Mouse (Mus musculus) limb, embryonic 12.5 days (tissue): ENCODE measurements around the gene Bbs9. TPM values are rescaled to one million over a fixed set of nuclear protein-coding genes. Genes with fewer than 3 reads are reported as not detected.
"Not testable (repeated sequence)": the region's sequence is repeated elsewhere in the genome, so short reads cannot be mapped to it uniquely, and the experiment has no call there.

Experiments used
- ATAC-seq: fragments of 200-750 bp; cut with Nextera tagmentation; 2 replicates; pipeline ENCODE4 v1.8.0; 2017; ENCODE audit warnings: low read depth, moderate TSS enrichment; ENCODE audit not compliant: insufficient number of reproducible peaks, insufficient read depth, low FRiP score, low TSS enrichment
- H3K27ac ChIP-seq: fragments of 300-500 bp; sonication (generic); 2 replicates; pipeline ENCODE4 v1.5.1; 2016; ENCODE audit warnings: mild to moderate bottlenecking, moderate library complexity
- H3K27me3 ChIP-seq: fragments of 300-500 bp; sonication (generic); 2 replicates; pipeline ENCODE4 v1.6.1; 2016; ENCODE audit warnings: mild to moderate bottlenecking, moderate library complexity
- H3K36me3 ChIP-seq: fragments of 300-500 bp; sonication (generic); 2 replicates; pipeline ENCODE4 v1.6.1; 2016; ENCODE audit warnings: mild to moderate bottlenecking, moderate library complexity
- H3K4me1 ChIP-seq: fragments of 300-500 bp; sonication (generic); replicated peaks from 2 replicates; pipeline ENCODE4 v1.6.1; 2016
- H3K4me2 ChIP-seq: fragments of 300-500 bp; sonication (generic); 2 replicates; pipeline ENCODE4 v1.6.1; 2016; ENCODE audit warnings: mild to moderate bottlenecking, moderate library complexity
- H3K4me3 ChIP-seq: fragments of 300-500 bp; sonication (generic); replicated peaks from 2 replicates; pipeline ENCODE4 v1.5.1; 2016; ENCODE audit warnings: mild to moderate bottlenecking
- H3K9ac ChIP-seq: fragments of 300-500 bp; sonication (generic); replicated peaks from 2 replicates; pipeline ENCODE4 v1.6.1; 2016; ENCODE audit warnings: mild to moderate bottlenecking, moderate library complexity
- H3K9me3 ChIP-seq: fragments of 300-500 bp; sonication (generic); 2 replicates; pipeline ENCODE4 v1.6.1; 2016; ENCODE audit warnings: mild to moderate bottlenecking, moderate library complexity
- WGBS: fragments of 180-500 bp; shearing (Covaris S2); methylation state at CpG from one replicate; pipeline ENCODE4 v1.1.7; 2016; 5-methylcytosine and 5-hydroxymethylcytosine counted together
- polyA plus RNA-seq: library from polyadenylated mRNA; unstranded; fragments of >200 nt; fragmentation: Nextera tagmentation; extraction: Ambion mirVana; gene quantifications from 2 replicates; pipeline ENCODE4 v1.2.1, GENCODE M21; 2016

The Bbs9 gene
- polyA plus RNA-seq, 1 experiment from 2014 or later: 18.1 TPM

GRCm38 (mm10) chr9:22448420-22448819 is 27.1 kb upstream of the Bbs9 start:
- Histone ChIP-seq H3K9ac (no peak overlapping the region), H3K9me3 (no peaks in the 10 kb centered on the region), H3K27me3 (no peaks in the 10 kb centered on the region), H3K27ac (no peak overlapping the region), H3K4me1 (no peaks in the 10 kb centered on the region), H3K4me2 (no peak overlapping the region), H3K36me3 (peaks cover 83% of the 10 kb centered on the region), H3K4me3 (no peak overlapping the region)
- no peak for ATAC-seq
- WGBS: 91% methylated on average over 13 of the region's 13 CpGs

- no peak for ATAC-seq
- peaks cover 91% of the 10 kb centered on the region for H3K36me3 ChIP-seq
Observed at GRCm38 (mm10) chr9:22449209-22449608, 26.3 kb upstream of the Bbs9 start.

GRCm38 (mm10) chr9:22452697-22453096 is 22.8 kb upstream of the Bbs9 start:
- Histone ChIP-seq H3K4me3 (no peak overlapping the region), H3K27ac (no peak overlapping the region), H3K4me2 (no peak overlapping the region), H3K27me3 (no peaks in the 10 kb centered on the region), H3K9ac (no peak overlapping the region), H3K9me3 (no peaks in the 10 kb centered on the region), H3K36me3 (peaks cover 98% of the 10 kb centered on the region), H3K4me1 (no peaks in the 10 kb centered on the region)
- WGBS: 90% methylated on average over 10 of the region's 10 CpGs
- no peak for ATAC-seq

More at GRCm38 (mm10) chr9:22449209-22449608, 26.3 kb upstream of the Bbs9 start:
- Histone ChIP-seq H3K4me2 (no peak overlapping the region), H3K27me3 (no peaks in the 10 kb centered on the region), H3K9me3 (no peaks in the 10 kb centered on the region), H3K4me3 (no peak overlapping the region), H3K4me1 (no peaks in the 10 kb centered on the region), H3K27ac (no peak overlapping the region), H3K9ac (no peak overlapping the region)
- WGBS: 90% methylated on average over 6 of the region's 6 CpGs

DNA sequence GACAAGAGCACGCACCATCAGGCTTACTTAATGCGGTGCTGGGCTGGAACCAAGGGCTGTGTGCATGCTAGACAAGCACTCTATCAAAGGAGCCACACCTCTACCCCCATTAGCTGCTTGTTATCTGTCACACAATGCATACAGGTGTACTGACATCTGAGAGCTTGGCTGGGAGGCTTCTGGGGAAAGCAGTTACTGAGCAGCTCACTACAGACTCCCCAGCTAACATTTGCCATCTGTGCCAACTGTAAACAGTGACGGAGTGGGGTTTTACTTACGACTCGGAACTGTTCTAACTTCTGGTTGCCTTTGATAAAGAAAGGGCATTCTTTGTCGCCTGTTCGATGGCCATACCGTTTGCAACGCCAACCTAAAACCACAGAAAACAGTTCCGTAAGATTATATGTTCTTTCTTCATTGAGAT is 22.0 kb upstream of the Bbs9 start:
- Histone ChIP-seq H3K9me3 (no peaks in the 10 kb centered on the region), H3K27me3 (no peaks in the 10 kb centered on the region), H3K4me3 (no peak overlapping the region), H3K4me1 (0 out of 2 replicates have a peak, but pooled peaks cover under 1% of the 10 kb centered on the region), H3K4me2 (no peak overlapping the region), H3K36me3 (peaks cover 93% of the 10 kb centered on the region), H3K27ac (no peak overlapping the region), H3K9ac (no peak overlapping the region)
- 90% methylated on average over 10 of the region's 10 CpGs for WGBS
- no peak for ATAC-seq

DNA sequence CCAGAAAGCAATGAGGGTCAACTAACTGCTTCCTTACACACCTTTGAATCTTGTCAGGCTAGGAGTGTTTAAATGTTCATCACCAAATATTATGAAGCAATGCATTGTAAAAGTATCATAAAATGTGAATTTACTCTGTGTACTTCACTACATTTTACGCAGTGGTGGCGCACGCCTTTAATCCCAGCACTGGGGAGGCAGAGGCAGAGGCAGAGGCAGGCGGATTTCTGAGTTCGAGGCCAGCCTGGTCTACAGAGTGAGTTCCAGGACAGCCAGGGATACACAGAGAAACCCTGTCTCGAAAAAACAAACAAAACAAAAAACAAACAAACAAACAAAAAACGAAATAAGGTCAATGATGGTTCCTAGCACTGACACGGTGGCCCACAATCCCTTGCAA is 21.5 kb upstream of the Bbs9 start, which contains the start of gene Gm17545:
Gene Gm17545, plus strand, starts transcription at position 301 of the 400 bp plus-strand sequence.
- H3K36me3 ChIP-seq: peaks cover 89% of the 10 kb centered on the region
- 87% methylated on average over 8 of the region's 8 CpGs for WGBS
- H3K27me3 ChIP-seq: not testable (repeated sequence)

DNA sequence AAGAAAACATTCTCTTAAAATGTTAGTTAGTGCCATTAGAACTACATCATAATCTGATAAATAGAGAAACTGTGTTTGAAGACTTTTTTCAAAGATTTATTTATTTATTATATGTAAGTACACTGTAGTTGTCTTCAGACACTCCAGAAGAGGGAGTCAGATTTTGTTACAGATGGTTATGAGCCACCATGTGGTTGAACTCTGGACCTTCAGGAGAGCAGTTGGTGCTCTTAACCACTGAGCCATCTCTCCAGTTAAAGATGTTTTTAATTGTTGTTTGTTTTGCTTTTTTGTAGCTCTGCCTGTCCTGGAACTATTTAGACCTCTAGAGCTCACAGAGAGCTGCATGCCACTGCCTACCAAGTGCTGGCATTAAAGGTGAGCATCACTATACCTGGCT is 20.5 kb upstream of the Bbs9 start:
- no peaks in the 10 kb centered on the region for H3K9me3 ChIP-seq
- H3K27me3 ChIP-seq: no peaks in the 10 kb centered on the region
- H3K9ac ChIP-seq: no peak overlapping the region
- no peak overlapping the region for H3K27ac ChIP-seq
- no peak overlapping the region for H3K4me3 ChIP-seq
- 0 out of 2 replicates have a peak, but pooled peaks cover 5% of the 10 kb centered on the region for H3K4me1 ChIP-seq
- H3K4me2 ChIP-seq: no peak overlapping the region
- H3K36me3 ChIP-seq: peaks cover 80% of the 10 kb centered on the region
- no peak for ATAC-seq

More for the DNA sequence above, 21.5 kb upstream of the Bbs9 start, which contains the start of gene Gm17545:
- not testable (repeated sequence) for H3K4me3 ChIP-seq, H3K9me3 ChIP-seq, H3K9ac ChIP-seq, H3K4me2 ChIP-seq, H3K27ac ChIP-seq, H3K4me1 ChIP-seq, ATAC-seq

DNA sequence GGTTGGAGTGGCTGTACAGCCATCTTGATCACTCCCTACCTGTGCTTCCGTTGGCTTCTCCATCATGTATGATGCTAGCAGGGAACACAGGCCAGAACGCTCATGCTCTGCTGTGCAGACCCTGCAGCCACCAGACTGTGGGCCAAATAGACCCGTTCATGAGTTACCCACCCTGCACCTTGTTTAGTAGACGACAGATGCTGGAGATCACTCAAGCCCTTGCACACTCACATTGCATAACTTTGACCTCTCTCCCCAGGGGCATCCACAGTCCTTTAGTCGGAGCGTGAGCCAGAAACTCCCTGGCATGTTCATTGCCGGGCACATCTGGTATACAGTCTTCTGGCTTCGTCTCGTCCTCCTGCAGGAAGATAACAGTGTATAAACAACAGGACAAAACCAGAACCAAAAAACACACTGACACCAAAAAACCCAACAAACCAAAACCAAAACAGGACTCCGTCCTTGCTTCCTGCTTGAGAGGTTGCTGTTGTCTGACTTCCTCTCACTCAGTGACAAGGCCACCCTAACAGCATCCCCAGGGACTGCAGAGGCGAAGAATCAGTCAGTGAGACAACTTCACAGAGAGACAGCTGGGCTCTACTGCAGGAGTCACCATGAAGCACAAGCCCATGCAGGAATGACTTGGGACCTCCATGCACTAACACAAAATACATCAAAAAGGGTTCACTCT is 18.2 kb upstream of the Bbs9 start:
- Histone ChIP-seq H3K27ac (no peak overlapping the region), H3K4me3 (no peak overlapping the region), H3K4me2 (no peak overlapping the region), H3K4me1 (0 out of 2 replicates have a peak, but pooled peaks cover 5% of the 10 kb centered on the region), H3K9ac (no peak overlapping the region), H3K36me3 (peaks cover 76% of the 10 kb centered on the region), H3K9me3 (no peaks in the 10 kb centered on the region), H3K27me3 (no peaks in the 10 kb centered on the region)
- no peak for ATAC-seq
- 89% methylated on average over 11 of the region's 11 CpGs for WGBS

GRCm38 (mm10) chr9:22461946-22462345 is 13.6 kb upstream of the Bbs9 start:
- Histone ChIP-seq H3K9me3 (no peaks in the 10 kb centered on the region), H3K27me3 (no peaks in the 10 kb centered on the region), H3K27ac (no peak overlapping the region), H3K4me3 (no peak overlapping the region), H3K36me3 (peaks cover 52% of the 10 kb centered on the region), H3K4me2 (no peak overlapping the region), H3K9ac (no peak overlapping the region), H3K4me1 (0 out of 2 replicates have a peak, but pooled peaks cover 5% of the 10 kb centered on the region)
- no peak for ATAC-seq
- 93% methylated on average over 3 of the region's 3 CpGs for WGBS

GRCm38 (mm10) chr9:22466212-22466611 is 9.3 kb upstream of the Bbs9 start:
- ATAC-seq: no peak
- H3K4me3 ChIP-seq: no peak overlapping the region
- no peaks in the 10 kb centered on the region for H3K9me3 ChIP-seq
- H3K27me3 ChIP-seq: no peaks in the 10 kb centered on the region
- no peak overlapping the region for H3K4me2 ChIP-seq
- H3K36me3 ChIP-seq: peaks cover 32% of the 10 kb centered on the region
- H3K9ac ChIP-seq: no peak overlapping the region
- 95% methylated on average over 5 of the region's 5 CpGs for WGBS
- no peak overlapping the region for H3K27ac ChIP-seq
- H3K4me1 ChIP-seq: no peaks in the 10 kb centered on the region

DNA sequence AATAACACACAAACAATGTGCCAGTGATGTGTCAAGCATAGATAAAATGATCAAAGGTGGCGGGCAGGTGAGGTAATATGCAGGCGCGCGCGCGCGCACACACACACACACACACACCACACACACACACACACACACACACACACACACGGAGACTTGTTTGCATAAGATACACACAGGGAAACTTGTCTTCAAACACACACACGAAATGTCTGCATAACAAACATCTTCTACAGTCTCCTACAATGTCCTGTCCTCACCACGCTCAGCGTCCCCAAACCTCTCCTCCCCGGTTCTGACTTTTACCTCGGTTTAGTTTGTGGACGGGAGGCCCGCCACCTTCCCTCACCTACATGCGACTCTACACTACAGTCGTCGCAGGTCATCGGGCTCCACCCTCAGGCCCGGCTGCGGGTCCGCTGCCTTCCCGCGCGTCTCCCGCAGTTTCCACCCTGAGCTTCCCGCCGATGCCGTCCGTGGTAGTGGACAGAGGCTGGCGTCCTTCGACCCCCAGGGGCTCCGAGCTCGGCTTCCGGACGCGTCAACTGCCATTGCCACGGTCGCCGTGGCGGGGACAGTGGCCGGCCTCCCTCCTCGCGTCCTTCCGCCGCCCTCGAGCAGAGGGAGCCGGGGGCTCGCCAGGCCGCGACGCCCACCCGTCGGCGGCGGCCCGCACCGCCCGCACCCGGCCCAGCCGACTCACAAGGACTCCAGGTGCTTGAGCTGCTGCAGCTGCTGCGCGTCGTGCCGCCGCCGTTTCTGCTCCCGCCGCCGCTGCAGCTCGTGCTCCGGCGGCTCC is 7.9 kb upstream of the Bbs9 start:
- under 1% methylated on average over 71 of the region's 73 CpGs for WGBS
- Histone ChIP-seq H3K4me1 (no peaks in the 10 kb centered on the region), H3K4me3 (peak overlapping the region; percentile 86), H3K9ac (peak overlapping the region; percentile 95), H3K27me3 (no peaks in the 10 kb centered on the region), H3K36me3 (peaks cover 20% of the 10 kb centered on the region; the same call in 1 of the 2 replicates), H3K27ac (peak overlapping the region; percentile 92), H3K9me3 (no peaks in the 10 kb centered on the region), H3K4me2 (peak overlapping the region; percentile 70)
- peak; percentile 65 for ATAC-seq

GRCm38 (mm10) chr9:22468170-22468898 is 7.2 kb upstream of the Bbs9 start:
- ATAC-seq: peak; percentile 85
- WGBS: 3% methylated on average over 43 of the region's 43 CpGs
- Histone ChIP-seq H3K4me1 (no peaks in the 10 kb centered on the region), H3K9me3 (no peaks in the 10 kb centered on the region), H3K4me3 (peak overlapping the region; percentile 86), H3K27me3 (no peaks in the 10 kb centered on the region), H3K27ac (peak overlapping the region; percentile 92), H3K4me2 (peak overlapping the region; percentile 70), H3K36me3 (peaks cover 17% of the 10 kb centered on the region; the same call in 1 of the 2 replicates), H3K9ac (peak overlapping the region; percentile 95)
